Comparison of ENCODE assay signal across 14 mouse cellular contexts in the genomic region with DNA sequence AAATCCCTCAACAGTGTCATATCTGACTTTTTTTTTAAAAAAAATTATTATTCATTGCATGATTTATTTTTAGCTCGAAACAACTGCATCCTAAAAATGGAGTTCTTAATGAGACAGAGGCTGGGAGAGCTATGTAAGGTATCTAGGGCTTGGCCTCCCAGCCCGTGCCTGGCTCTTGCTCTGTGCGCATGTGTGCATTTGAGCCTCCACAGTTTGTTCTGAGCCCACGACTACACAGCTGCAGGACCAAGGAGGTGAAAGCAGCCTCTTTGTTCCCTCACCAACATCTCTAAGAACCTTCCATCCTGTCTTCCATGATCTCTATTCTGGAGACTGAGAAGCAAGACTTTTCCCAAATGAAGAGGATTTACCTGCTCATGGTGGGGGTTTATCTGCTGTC. TPM values are rescaled to one million over a fixed set of nuclear protein-coding genes. Genes with fewer than 3 reads are reported as not detected.
DNase-seq lines count a peak whose midpoint lies in the region; ATAC-seq and TF ChIP-seq lines count a peak whose summit lies in the region.
"Had no signal": no experiment of that assay in that cellular context is flagged by ENCODE, and none has a peak within 500 bp of the region (broad histone marks: within the 10 kb centered on the region; RNA-seq: fewer than 3 reads in every experiment).

A gene (plus strand): TSS at position 133 of the 400 bp plus-strand sequence.

- no peak within 1 kb of the TSS for H3K4me3 ChIP-seq in thymus, adult 2 months (ENCODE audit: control insufficient read depth, insufficient read depth, low read length)
- peak within 1 kb of the TSS; percentile 63 for H3K4me3 ChIP-seq in heart, embryonic 16.5 days (ENCODE audit: low read length)
- H3K4me3 ChIP-seq in stomach, postnatal 0 days (ENCODE audit: low read depth, low read length), result no peak within 1 kb of the TSS
- no peak within 1 kb of the TSS for H3K4me3 ChIP-seq in hindbrain, embryonic 14.5 days (replicated peaks; ENCODE audit: low read length)
- no peak within 1 kb of the TSS for H3K4me3 ChIP-seq in liver, embryonic 12.5 days
- H3K4me3 ChIP-seq: hindbrain, embryonic 10.5 days; midbrain, embryonic 15.5 days; neural tube, embryonic 15.5 days had no signal

- no peak within 1 kb of the TSS for H3K27ac ChIP-seq in thymus, adult 2 months (ENCODE audit: control insufficient read depth, insufficient read depth, low read length)
- H3K27ac ChIP-seq in heart, embryonic 16.5 days (ENCODE audit: low read length), result peak within 1 kb of the TSS; percentile 96
- H3K27ac ChIP-seq in stomach, postnatal 0 days (replicated peaks), result no peak within 1 kb of the TSS
- no peak within 1 kb of the TSS for H3K27ac ChIP-seq in hindbrain, embryonic 14.5 days
- H3K27ac ChIP-seq in liver, embryonic 12.5 days, result no peak within 1 kb of the TSS
- H3K27ac ChIP-seq: hindbrain, embryonic 10.5 days; midbrain, embryonic 15.5 days; neural tube, embryonic 15.5 days had no signal

- DNase-seq in thymus, adult 2 months, result no peak
- no peak for DNase-seq in thymus, postnatal 0 days (ENCODE audit: low spot score)
- no peak for DNase-seq in gastrocnemius, postnatal 4 days (ENCODE audit: low spot score in 2 of 2)
- DNase-seq in stomach, postnatal 0 days (ENCODE audit: low spot score), result no peak
- DNase-seq in hindbrain, embryonic 14.5 days (ENCODE audit: low spot score), result no peak
- DNase-seq: kidney, adult 18-20 months; lung, adult 18-20 months; right cerebral cortex, postnatal 14 days had no signal

- H3K36me3 ChIP-seq in thymus, adult 2 months (ENCODE audit: control insufficient read depth, insufficient read depth, low read length), result no peaks in the 10 kb centered on the region
- no peaks in the 10 kb centered on the region for H3K36me3 ChIP-seq in heart, embryonic 16.5 days (ENCODE audit: control insufficient read depth, insufficient read depth)
- H3K36me3 ChIP-seq in stomach, postnatal 0 days (ENCODE audit: control insufficient read depth, insufficient read depth, low read length), result no peaks in the 10 kb centered on the region
- no peaks in the 10 kb centered on the region for H3K36me3 ChIP-seq in hindbrain, embryonic 14.5 days (replicated peaks; ENCODE audit: control insufficient read depth, insufficient read depth)
- no peaks in the 10 kb centered on the region for H3K36me3 ChIP-seq in liver, embryonic 12.5 days
- H3K36me3 ChIP-seq: hindbrain, embryonic 10.5 days; midbrain, embryonic 15.5 days; neural tube, embryonic 15.5 days had no signal

- H3K4me2 ChIP-seq in heart, embryonic 16.5 days (ENCODE audit: low read depth, low read length), result peak within 1 kb of the TSS; percentile 50
- 0 out of 2 replicates have a peak within 1 kb of the TSS, but pooled peaks have one; percentile 1 for H3K4me2 ChIP-seq in stomach, postnatal 0 days (replicated peaks; ENCODE audit: low read depth)
- H3K4me2 ChIP-seq in hindbrain, embryonic 14.5 days (replicated peaks), result no peak within 1 kb of the TSS
- no peak within 1 kb of the TSS for H3K4me2 ChIP-seq in liver, embryonic 12.5 days
- H3K4me2 ChIP-seq: midbrain, embryonic 15.5 days; neural tube, embryonic 15.5 days had no signal

- TF ChIP-seq CTCF in thymus, adult 2 months (IDR thresholded peaks at IDR 0.05; ENCODE audit: borderline replicate concordance, control insufficient read depth, extremely low read depth, insufficient read depth, low read length, poor library complexity), result no peak
- no peak for TF ChIP-seq CTCF in stomach, postnatal 0 days (IDR thresholded peaks at IDR 0.05; ENCODE audit: low read depth)

- H3K27me3 ChIP-seq in thymus, adult 2 months (ENCODE audit: control insufficient read depth, insufficient read depth, low read length), result no peaks in the 10 kb centered on the region; the same call in 1 of the 2 replicates
- H3K27me3 ChIP-seq in heart, embryonic 16.5 days (ENCODE audit: control insufficient read depth, insufficient read depth, low read length), result no peaks in the 10 kb centered on the region
- H3K27me3 ChIP-seq in stomach, postnatal 0 days (ENCODE audit: control insufficient read depth, insufficient read depth, low read length), result no peaks in the 10 kb centered on the region
- 0 out of 2 replicates have a peak, but pooled peaks cover 13% of the 10 kb centered on the region for H3K27me3 ChIP-seq in hindbrain, embryonic 14.5 days (ENCODE audit: control insufficient read depth, insufficient read depth, low read length)
- peaks cover 24% of the 10 kb centered on the region for H3K27me3 ChIP-seq in liver, embryonic 12.5 days (replicated peaks)
- H3K27me3 ChIP-seq: CH12.LX had no signal

- 66% methylated on average over 4 of the region's 4 CpGs for WGBS in thymus, adult 2 months
- 29% methylated on average over 4 of the region's 4 CpGs for WGBS in heart, embryonic 16.5 days
- WGBS in stomach, postnatal 0 days, result 59% methylated on average over 4 of the region's 4 CpGs
- 77% methylated on average over 4 of the region's 4 CpGs for WGBS in hindbrain, embryonic 14.5 days
- WGBS in liver, embryonic 12.5 days (ENCODE audit: insufficient replicate concordance), result 43% methylated on average over 4 of the region's 4 CpGs

- ATAC-seq in heart, embryonic 16.5 days (replicated peaks; ENCODE audit: extremely low read depth, insufficient read depth, low FRiP score), result peak; percentile 80
- no peak for ATAC-seq in stomach, postnatal 0 days (ENCODE audit: low FRiP score, low TSS enrichment)
- no peak for ATAC-seq in hindbrain, embryonic 14.5 days (ENCODE audit: low FRiP score)
- no peak for ATAC-seq in liver, embryonic 12.5 days
- ATAC-seq: midbrain, embryonic 15.5 days had no signal

- no peaks in the 10 kb centered on the region for H3K4me1 ChIP-seq in thymus, adult 2 months (replicated peaks; ENCODE audit: control insufficient read depth, insufficient read depth, low read length)
- H3K4me1 ChIP-seq in heart, embryonic 16.5 days (ENCODE audit: control insufficient read depth, insufficient read depth, low read length), result peaks cover 28% of the 10 kb centered on the region
- H3K4me1 ChIP-seq in stomach, postnatal 0 days (replicated peaks; ENCODE audit: control insufficient read depth, insufficient read depth), result no peaks in the 10 kb centered on the region
- H3K4me1 ChIP-seq in hindbrain, embryonic 14.5 days (replicated peaks; ENCODE audit: control insufficient read depth, insufficient read depth, low read length), result no peaks in the 10 kb centered on the region
- 0 out of 2 replicates have a peak, but pooled peaks cover 5% of the 10 kb centered on the region for H3K4me1 ChIP-seq in liver, embryonic 12.5 days

- no peaks in the 10 kb centered on the region for H3K9me3 ChIP-seq in heart, embryonic 16.5 days (replicated peaks; ENCODE audit: control insufficient read depth, low read length)
- H3K9me3 ChIP-seq in stomach, postnatal 0 days (ENCODE audit: control insufficient read depth, low read length), result no peaks in the 10 kb centered on the region
- H3K9me3 ChIP-seq in hindbrain, embryonic 14.5 days (ENCODE audit: control insufficient read depth, low read length), result no peaks in the 10 kb centered on the region
- H3K9me3 ChIP-seq in liver, embryonic 12.5 days (replicated peaks), result no peaks in the 10 kb centered on the region
- H3K9me3 ChIP-seq: hindbrain, embryonic 10.5 days; midbrain, embryonic 15.5 days; neural tube, embryonic 15.5 days had no signal

- no peak for TF ChIP-seq EP300 in stomach, postnatal 0 days (optimal IDR thresholded peaks at IDR 0.05)

- peak within 1 kb of the TSS; percentile 82 for H3K9ac ChIP-seq in heart, embryonic 16.5 days (ENCODE audit: low read length)
- H3K9ac ChIP-seq in stomach, postnatal 0 days (ENCODE audit: low read length), result no peak within 1 kb of the TSS
- H3K9ac ChIP-seq in hindbrain, embryonic 14.5 days, result no peak within 1 kb of the TSS
- H3K9ac ChIP-seq in liver, embryonic 12.5 days, result no peak within 1 kb of the TSS
- H3K9ac ChIP-seq: midbrain, embryonic 15.5 days; neural tube, embryonic 15.5 days had no signal

- no peak for TF ChIP-seq POLR2A in thymus, adult 2 months (IDR thresholded peaks at IDR 0.05; ENCODE audit: control insufficient read depth, extremely low read depth, insufficient read depth, low read length, poor library complexity)

RNA-seq across cellular contexts. Expression of the gene that starts here (rescaled TPM):
- 0.82 and 10.1 TPM in 2 replicates for polyA plus RNA-seq in thymus, adult 2 months (2012; rRNA removed)
- polyA plus RNA-seq in thymus, postnatal 0 days (2015; fragmentation: Nextera tagmentation; extraction: Ambion mirVana), result 0.99 and 1.0 TPM in 2 replicates
- 100 to 1,000 TPM; 579 to 657 TPM for total RNA-seq in gastrocnemius, postnatal 4 days (2021)
- polyA plus RNA-seq in heart, embryonic 16.5 days (2015; fragmentation: Nextera tagmentation; extraction: Ambion mirVana), result 635 and 703 TPM in 2 replicates
- polyA plus RNA-seq in stomach, postnatal 0 days (2015; fragmentation: Nextera tagmentation; extraction: Ambion mirVana), result 2.5 and 2.6 TPM in 2 replicates
- 0.16 and 0.32 TPM in 2 replicates for polyA plus RNA-seq in hindbrain, embryonic 14.5 days (2014; fragmentation: Nextera tagmentation; extraction: Ambion mirVana)
- 0.60 and 0.98 TPM in 2 replicates for polyA plus RNA-seq in liver, embryonic 12.5 days (2016; fragmentation: Nextera tagmentation; extraction: Ambion mirVana)
- total RNA-seq: CH12.LX had no signal

Comparison
In these comparisons a context has a peak if more than half of its experiments do, and no peak if none do; other contexts are left out.
1. RNA of the gene that starts here (polyA plus RNA-seq): 635 to 703 TPM in heart, embryonic 16.5 days; 0.82 to 10.1 TPM in thymus, adult 2 months, 2.5 to 2.6 TPM in stomach, postnatal 0 days, 0.99 to 1.0 TPM in thymus, postnatal 0 days, 0.60 to 0.98 TPM in liver, embryonic 12.5 days and 0.16 to 0.32 TPM in hindbrain, embryonic 14.5 days; every median in the first group is over 10 times any median in the second.
2. H3K4me2 ChIP-seq: peak in heart, embryonic 16.5 days (single experiment) and stomach, postnatal 0 days (single experiment); none in hindbrain, embryonic 14.5 days (single experiment) and liver, embryonic 12.5 days (single experiment).